Mouse (Mus musculus) embryonic facial prominence, embryonic 11.5 days (tissue): ENCODE data around the gene Cenpb. TPM values are rescaled to one million over a fixed set of nuclear protein-coding genes. Genes with fewer than 3 reads are reported as not detected.

Source experiments
- ATAC-seq: fragments of 200-750 bp; cut with Nextera tagmentation; replicated peaks from 2 replicates; pipeline ENCODE4 v1.8.0; 2017; ENCODE audit warnings: low read depth; ENCODE audit not compliant: insufficient number of reproducible peaks, low FRiP score, low TSS enrichment
- DNase-seq: peaks from one replicate; pipeline ENCODE4 v3.0.0-alpha.2; 2015; ENCODE audit warnings: low spot score
- H3K27ac ChIP-seq: fragments of 300-500 bp; sonication (generic); replicated peaks from 2 replicates; pipeline ENCODE4 v1.5.1; 2014; ENCODE audit warnings: mild to moderate bottlenecking, low read depth, low read length, control low read depth
- H3K27me3 ChIP-seq: fragments of 300-500 bp; sonication (generic); 2 replicates; pipeline ENCODE4 v1.6.1; 2014; ENCODE audit warnings: mild to moderate bottlenecking, low read length, moderate library complexity, mixed read lengths; ENCODE audit not compliant: control insufficient read depth, insufficient read depth
- H3K36me3 ChIP-seq: fragments of 300-500 bp; sonication (generic); replicated peaks from 2 replicates; pipeline ENCODE4 v1.6.1; 2014; ENCODE audit warnings: low read depth, mild to moderate bottlenecking, low read length, moderate library complexity, mixed read lengths; ENCODE audit not compliant: control insufficient read depth, insufficient read depth
- H3K4me1 ChIP-seq: fragments of 300-500 bp; sonication (generic); 2 replicates; pipeline ENCODE4 v1.6.1; 2014; ENCODE audit warnings: low read length, mixed read lengths; ENCODE audit not compliant: control insufficient read depth, insufficient read depth
- H3K4me2 ChIP-seq: fragments of 300-500 bp; sonication (generic); 2 replicates; pipeline ENCODE4 v1.6.1; 2014; ENCODE audit warnings: low read depth, mild to moderate bottlenecking, control low read depth, low read length, moderate library complexity
- H3K4me3 ChIP-seq: fragments of 300-500 bp; sonication (generic); 2 replicates; pipeline ENCODE4 v1.5.1; 2014; ENCODE audit warnings: low read depth, low read length, control low read depth
- H3K9ac ChIP-seq: fragments of 300-500 bp; sonication (generic); replicated peaks from 2 replicates; pipeline ENCODE4 v1.6.1; 2014; ENCODE audit warnings: mild to moderate bottlenecking, control low read depth, low read length
- H3K9me3 ChIP-seq: fragments of 300-500 bp; sonication (generic); replicated peaks from 2 replicates; pipeline ENCODE4 v1.6.1; 2016; ENCODE audit warnings: mild to moderate bottlenecking, low read length, inconsistent platforms, mixed read lengths; ENCODE audit not compliant: control insufficient read depth
- WGBS: fragments of 180-500 bp; shearing (Covaris S2); extraction: QIAGEN DNeasy Blood & Tissue Kit; methylation state at CpG from one replicate; pipeline ENCODE4 v1.1.7; 2014; 5-methylcytosine and 5-hydroxymethylcytosine counted together
- polyA plus RNA-seq: library from polyadenylated mRNA; unstranded; fragments of >200 nt; fragmentation: Nextera tagmentation; extraction: Ambion mirVana; gene quantifications from 2 replicates; pipeline ENCODE4 v1.2.1, GENCODE M21; 2014

The Cenpb gene
- polyA plus RNA-seq, 1 experiment from 2014 or later: 5.8 TPM

DNA sequence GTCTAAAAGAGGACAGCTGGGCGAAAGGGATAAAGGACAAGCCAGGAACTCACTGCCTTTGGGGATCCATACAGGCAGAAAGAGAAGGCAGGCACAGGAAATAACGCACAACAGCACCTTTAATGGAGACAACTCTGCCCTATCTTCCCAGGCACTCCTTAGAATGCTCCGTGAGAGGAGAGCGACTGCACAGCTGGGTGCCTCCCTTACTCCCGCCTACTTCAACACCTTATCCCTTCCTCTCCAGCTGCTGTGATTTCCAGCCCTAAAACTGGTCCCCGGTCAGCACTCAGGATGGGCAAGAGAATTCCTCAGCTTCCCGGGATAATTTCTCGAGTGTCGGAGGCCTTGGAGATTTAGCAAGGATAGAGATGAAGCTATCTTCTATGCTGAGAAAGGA lies 8.9 kb downstream of the Cenpb start:
- Histone ChIP-seq H3K4me1 (no peaks in the 10 kb centered on the region; the same call in 1 of the 2 replicates), H3K9ac (no peak overlapping the region), H3K4me3 (no peak overlapping the region), H3K4me2 (peak overlapping the region; percentile 44), H3K27ac (no peak overlapping the region), H3K27me3 (peaks cover 25% of the 10 kb centered on the region), H3K9me3 (no peaks in the 10 kb centered on the region), H3K36me3 (no peaks in the 10 kb centered on the region)
- 13% methylated on average over 9 of the region's 9 CpGs for WGBS
- DNase-seq (no peak), ATAC-seq (no peak)

DNA sequence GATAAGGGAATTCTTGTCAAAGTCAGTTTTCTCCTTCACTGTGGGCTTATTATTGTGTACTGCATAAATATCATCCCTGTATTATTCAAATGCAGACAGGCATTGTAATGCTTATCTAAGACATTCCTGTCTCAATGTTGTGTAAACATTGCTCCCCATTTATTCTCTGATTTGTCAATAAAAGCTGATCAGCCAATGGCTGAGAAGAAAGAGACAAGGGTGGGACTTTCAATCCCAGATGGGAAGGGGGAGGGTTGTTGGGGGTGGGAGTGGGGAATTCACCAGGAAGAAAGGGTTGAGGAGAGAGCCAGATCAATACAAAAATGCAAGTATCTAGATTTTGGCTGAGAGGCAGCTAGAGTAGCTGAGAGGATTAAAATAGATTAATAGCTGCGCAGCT lies 11.0 kb downstream of the Cenpb start:
- no peak for ATAC-seq
- no peak overlapping the region for H3K4me3 ChIP-seq
- WGBS: 55% methylated on average over 1 of the region's 1 CpGs
- no peaks in the 10 kb centered on the region for H3K9me3 ChIP-seq
- H3K9ac ChIP-seq: no peak overlapping the region
- H3K4me2 ChIP-seq: no peak overlapping the region
- DNase-seq: no peak
- H3K27me3 ChIP-seq: peaks cover 25% of the 10 kb centered on the region
- H3K4me1 ChIP-seq: no peaks in the 10 kb centered on the region; the same call in 1 of the 2 replicates
- no peak overlapping the region for H3K27ac ChIP-seq
- no peaks in the 10 kb centered on the region for H3K36me3 ChIP-seq

DNA sequence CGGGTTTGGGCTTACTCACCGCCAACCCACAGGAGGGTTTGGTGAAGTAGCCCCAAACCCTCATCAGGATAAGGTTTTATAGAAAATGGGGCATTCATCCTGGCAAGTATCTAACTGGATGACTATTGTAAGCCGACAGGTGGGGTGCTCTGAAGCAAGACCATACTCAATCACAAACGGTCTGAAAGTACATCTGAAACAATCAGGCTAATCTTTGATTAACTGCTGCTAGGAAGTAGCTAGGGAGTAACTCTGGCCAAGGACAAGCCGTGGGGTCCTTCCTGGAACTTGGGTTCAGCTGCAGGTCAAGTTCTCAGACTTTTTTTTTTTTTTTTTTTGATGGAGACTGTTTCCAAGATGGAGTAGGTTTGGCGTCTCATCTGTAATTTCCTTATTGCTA lies 11.9 kb downstream of the Cenpb start:
- Histone ChIP-seq H3K27me3 (peaks cover 19% of the 10 kb centered on the region), H3K27ac (no peak overlapping the region), H3K4me2 (no peak overlapping the region), H3K4me1 (no peaks in the 10 kb centered on the region; the same call in 1 of the 2 replicates), H3K9ac (no peak overlapping the region), H3K4me3 (no peak overlapping the region), H3K9me3 (no peaks in the 10 kb centered on the region), H3K36me3 (no peaks in the 10 kb centered on the region)
- WGBS: 82% methylated on average over 6 of the region's 6 CpGs
- DNase-seq: no peak
- ATAC-seq: no peak

DNA sequence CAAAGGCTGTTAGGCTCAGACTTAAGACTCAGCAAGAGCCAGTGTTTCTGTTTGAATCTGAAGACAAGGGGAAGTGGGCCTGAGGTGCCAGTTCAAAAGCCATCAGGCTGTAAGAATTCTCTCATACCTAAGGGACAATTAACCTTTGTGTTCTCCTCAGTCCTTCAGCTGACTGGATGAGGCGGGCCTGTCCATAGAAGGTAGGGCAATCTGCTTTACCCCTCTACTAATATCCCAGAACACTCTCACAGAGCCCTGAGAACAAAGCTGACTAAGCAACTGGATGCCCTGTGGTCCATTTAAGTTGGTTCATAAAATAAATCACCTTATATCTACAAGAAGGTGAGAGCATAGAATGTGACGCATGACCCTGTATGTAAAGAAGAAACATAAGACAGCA lies 13.7 kb downstream of the Cenpb start:
- H3K4me2 ChIP-seq: no peak overlapping the region
- 81% methylated on average over 2 of the region's 2 CpGs for WGBS

DNA sequence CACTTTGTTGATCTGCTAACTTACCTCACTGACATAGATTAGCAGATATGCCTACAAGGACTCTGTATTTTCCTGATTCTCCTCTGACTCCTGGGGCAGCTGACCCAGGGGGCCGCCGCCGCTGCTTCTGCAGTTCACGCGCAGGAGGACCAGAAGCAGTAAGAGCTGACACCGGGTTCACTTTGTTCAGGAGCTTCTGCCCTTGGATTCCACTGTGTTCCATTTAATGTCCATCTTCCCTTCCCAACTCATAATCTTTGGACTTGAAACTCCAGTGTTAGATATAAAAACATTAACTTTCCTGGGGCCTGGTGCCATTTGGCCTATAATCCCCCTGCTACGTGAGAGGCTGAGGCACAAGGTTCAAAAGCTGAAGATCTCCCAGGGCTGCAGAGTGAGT lies 15.9 kb downstream of the Cenpb start:
- no peaks in the 10 kb centered on the region for H3K27me3 ChIP-seq
- ATAC-seq (no peak), DNase-seq (no peak)
- H3K36me3 ChIP-seq: no peaks in the 10 kb centered on the region
- H3K27ac ChIP-seq: no peak overlapping the region
- H3K4me1 ChIP-seq: 0 out of 2 replicates have a peak, but pooled peaks cover under 1% of the 10 kb centered on the region
- H3K9me3 ChIP-seq: no peaks in the 10 kb centered on the region
- H3K9ac ChIP-seq: no peak overlapping the region
- H3K4me3 ChIP-seq: no peak overlapping the region
- 69% methylated on average over 7 of the region's 7 CpGs for WGBS
- no peak overlapping the region for H3K4me2 ChIP-seq

More for the DNA sequence above, 13.7 kb downstream of the Cenpb start:
- Histone ChIP-seq H3K9me3 (no peaks in the 10 kb centered on the region), H3K27ac (no peak overlapping the region), H3K9ac (no peak overlapping the region), H3K27me3 (peaks cover 1% of the 10 kb centered on the region), H3K4me3 (no peak overlapping the region), H3K4me1 (no peaks in the 10 kb centered on the region), H3K36me3 (no peaks in the 10 kb centered on the region)
- DNase-seq (no peak), ATAC-seq (no peak)

DNA sequence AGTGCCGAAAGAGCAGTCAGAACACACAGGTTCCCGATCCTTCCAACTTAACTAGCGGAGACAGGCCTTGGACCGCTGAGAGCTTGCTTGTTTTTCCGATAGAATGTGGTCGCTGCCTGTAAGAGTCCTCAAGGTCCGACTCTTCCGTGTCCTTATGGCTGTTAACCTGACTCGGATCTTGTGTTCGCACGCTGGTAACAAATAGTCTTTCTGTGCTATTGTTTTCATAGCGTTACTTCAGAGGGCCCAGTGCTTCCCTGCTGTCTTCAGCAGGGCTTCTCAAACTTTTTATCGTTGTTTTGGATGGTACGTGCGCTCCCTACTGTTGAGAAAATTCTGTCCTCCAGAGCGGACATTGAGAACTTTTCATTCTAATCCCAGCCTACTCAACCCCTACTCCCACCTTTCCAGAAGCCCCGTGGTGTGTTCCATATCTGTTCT lies 19.2 kb downstream of the Cenpb start:
- Histone ChIP-seq H3K4me3 (peak overlapping the region; percentile 77), H3K9ac (peak overlapping the region; percentile 86), H3K4me2 (peak overlapping the region; percentile 88), H3K27ac (peak overlapping the region; percentile 82), H3K4me1 (peaks cover 3% of the 10 kb centered on the region; the same call in 1 of the 2 replicates), H3K36me3 (no peaks in the 10 kb centered on the region), H3K9me3 (no peaks in the 10 kb centered on the region), H3K27me3 (no peaks in the 10 kb centered on the region)
- DNase-seq: peak; percentile 45
- WGBS: under 1% methylated on average over 17 of the region's 17 CpGs
- peak; percentile 15; the same call in 1 of the 2 replicates for ATAC-seq

DNA sequence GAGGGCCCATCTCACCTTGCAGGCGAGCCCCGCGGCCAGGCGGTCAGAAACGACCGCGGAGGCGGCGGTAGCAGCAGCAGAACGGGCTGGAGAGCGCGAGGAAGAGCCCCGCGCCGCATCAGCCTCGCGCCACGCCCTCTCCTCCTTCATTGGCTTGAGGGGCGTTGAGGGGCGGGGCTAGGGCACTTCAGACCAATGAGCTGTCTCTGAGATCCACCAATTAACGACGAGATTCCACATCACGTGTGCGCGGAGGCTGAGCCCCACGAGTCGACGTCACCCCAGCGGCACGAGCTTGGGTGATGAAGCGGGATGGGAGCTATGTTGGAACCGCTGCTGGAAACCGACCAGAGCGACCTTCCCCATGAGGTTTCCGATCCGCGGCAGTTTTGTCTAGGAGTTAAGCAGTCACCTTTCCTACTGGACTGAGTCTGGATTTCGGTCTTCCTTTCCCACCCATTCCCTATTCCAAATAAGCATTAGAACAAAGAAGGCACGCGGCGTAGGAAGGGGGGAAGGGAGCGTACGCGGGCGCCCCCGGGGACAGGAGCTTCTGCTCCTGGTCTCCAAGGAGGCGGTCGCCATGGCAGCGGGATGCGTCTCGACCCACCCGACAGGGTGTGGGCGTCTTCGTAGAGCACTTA lies 19.8 kb downstream of the Cenpb start, which contains the start of gene 1700037H04Rik:
1700037H04Rik (minus strand) TSS at position 144 of the 644 bp plus-strand sequence.
- peak within 1 kb of the TSS; percentile 77 for H3K4me3 ChIP-seq
- H3K4me1 ChIP-seq: peaks cover 3% of the 10 kb centered on the region; the same call in 1 of the 2 replicates
- peak; percentile 100 for DNase-seq
- H3K27ac ChIP-seq: peak within 1 kb of the TSS; percentile 82
- no peaks in the 10 kb centered on the region for H3K9me3 ChIP-seq
- H3K4me2 ChIP-seq: peak within 1 kb of the TSS; percentile 88
- ATAC-seq: peak; percentile 93
- H3K36me3 ChIP-seq: no peaks in the 10 kb centered on the region
- WGBS: under 1% methylated on average over 54 of the region's 54 CpGs
- H3K27me3 ChIP-seq: no peaks in the 10 kb centered on the region
- peak within 1 kb of the TSS; percentile 86 for H3K9ac ChIP-seq

DNA sequence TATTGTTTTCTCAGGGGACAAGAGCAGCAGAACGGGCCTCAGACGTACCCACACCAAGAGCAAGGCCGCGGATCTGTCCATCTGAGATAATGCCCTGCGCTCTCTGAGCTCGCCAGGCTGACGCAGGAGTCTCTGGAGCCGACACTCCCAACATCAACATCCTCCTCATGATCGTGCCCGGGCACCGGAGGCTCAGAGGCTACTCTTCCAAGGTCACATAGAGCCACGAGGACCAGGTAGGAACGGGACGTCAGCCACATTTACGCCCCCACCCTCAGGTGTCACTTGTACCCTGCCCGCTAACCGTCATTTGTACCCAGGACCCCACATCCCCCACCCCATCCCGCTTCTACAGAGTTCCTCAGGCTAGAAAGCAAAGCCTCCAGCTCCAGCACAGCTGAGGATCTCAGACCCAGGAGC lies 20.4 kb downstream of the Cenpb start:
- Histone ChIP-seq H3K4me3 (peak overlapping the region; percentile 77), H3K4me2 (peak overlapping the region; percentile 55), H3K27me3 (no peaks in the 10 kb centered on the region), H3K4me1 (peaks cover 3% of the 10 kb centered on the region; the same call in 1 of the 2 replicates), H3K27ac (peak overlapping the region; percentile 56), H3K9me3 (no peaks in the 10 kb centered on the region), H3K9ac (peak overlapping the region; percentile 81), H3K36me3 (no peaks in the 10 kb centered on the region)
- DNase-seq: peak; percentile 48
- peak; percentile 56 for ATAC-seq
- 0% methylated on average over 18 of the region's 18 CpGs for whole genome bisulfite sequencing
